Mouse (Mus musculus) cerebellum, adult 11-12 months (tissue): ENCODE measurements around the gene Serpinb2.

ENCODE experiments used
- DNase-seq: peaks from one replicate; pipeline ENCODE4 v3.0.0; 2022

Serpinb2 gene

GRCm38 (mm10) chr1:107511252-107511651 lies at the start of gene Serpinb2:
TSS of gene Serpinb2 (plus strand) at chr1:107511423.
- no peak for DNase-seq

DNA sequence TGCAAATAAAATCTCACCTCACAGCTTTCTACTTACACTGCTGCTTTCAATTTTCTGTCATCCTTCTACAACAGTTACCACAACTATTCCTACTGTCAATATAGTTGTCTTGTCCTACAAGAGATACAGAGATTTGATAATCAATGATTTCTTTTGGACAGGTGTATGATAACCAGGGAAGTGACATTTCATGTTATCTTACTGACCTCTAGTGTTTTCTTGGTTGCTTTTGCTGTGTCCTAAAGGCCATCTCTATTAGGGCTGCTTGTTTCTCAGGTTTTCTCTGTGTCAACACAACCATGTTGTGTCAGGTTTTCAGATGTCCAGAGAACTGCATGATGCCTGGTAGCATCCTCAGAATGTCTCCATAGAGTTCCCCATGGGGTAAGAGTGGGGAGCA lies 31.3 kb upstream of the Serpinb2 start:
- no peak for DNase-seq

DNA sequence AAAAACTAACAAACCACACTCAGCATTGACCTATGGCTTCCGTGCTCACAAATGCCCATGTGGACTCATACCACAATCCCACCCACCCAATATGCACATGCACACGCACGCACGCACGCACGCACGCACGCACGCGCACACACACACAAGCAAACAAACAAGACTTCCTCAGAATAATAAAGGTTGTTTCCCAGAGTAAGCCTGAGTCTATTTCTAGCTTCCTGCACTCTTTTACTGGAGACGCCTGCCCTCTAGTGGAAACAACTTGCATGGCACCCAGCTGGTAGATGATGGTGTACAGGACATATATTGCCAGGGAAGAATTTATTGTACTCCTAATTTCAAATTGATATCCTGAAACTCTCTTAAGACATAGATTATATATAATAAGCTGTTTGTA lies 29.8 kb upstream of the Serpinb2 start:
- DNase-seq, result peak; percentile 18

- no peak for DNase-seq
These were observed 21.6 kb upstream of the Serpinb2 start for GRCm38 (mm10) chr1:107489577-107489976.

DNA sequence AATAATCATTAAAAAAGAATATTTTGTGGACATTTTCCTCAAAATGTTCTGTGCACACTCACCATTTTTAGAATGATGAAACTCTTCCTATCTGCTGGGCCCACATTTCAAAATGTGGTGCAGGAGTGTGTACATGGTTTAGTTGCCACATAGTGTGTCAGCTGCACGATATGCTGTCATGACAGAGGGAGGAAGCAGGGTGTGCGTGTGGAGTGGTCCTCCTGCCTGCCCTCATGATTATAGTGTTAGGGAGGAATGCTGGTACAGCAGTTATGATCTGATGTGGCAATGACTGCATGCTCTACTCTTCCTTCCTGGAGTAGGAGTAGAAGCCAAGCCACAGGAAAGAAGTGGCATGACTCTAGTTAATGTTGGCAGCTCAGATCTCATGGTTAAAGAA lies 14.4 kb upstream of the Serpinb2 start:
- no peak for DNase-seq

GRCm38 (mm10) chr1:107502025-107502424 lies 9.2 kb upstream of the Serpinb2 start:
- DNase-seq, result no peak

DNA sequence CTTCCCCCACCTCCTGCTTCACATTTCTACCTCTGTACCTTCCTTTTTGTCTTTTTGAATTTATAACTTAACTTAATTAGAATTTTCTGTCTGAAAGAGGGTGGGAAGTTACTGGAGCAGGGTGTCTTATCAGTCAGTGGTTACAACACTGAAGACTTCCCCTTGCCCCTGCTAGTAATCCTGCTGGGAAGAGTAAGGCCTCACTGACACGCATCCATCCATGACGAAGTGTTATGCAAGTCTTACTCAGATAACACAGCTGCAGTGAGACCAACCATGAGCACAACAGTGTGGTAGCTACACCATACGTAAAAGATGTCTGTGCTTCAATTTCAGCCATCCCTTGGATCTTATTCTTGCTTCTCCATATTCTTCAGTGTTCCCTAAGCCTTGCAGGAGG lies 7.9 kb upstream of the Serpinb2 start:
- no peak for DNase-seq

GRCm38 (mm10) chr1:107505898-107506562 lies 5.2 kb upstream of the Serpinb2 start:
- no peak for DNase-seq

DNA sequence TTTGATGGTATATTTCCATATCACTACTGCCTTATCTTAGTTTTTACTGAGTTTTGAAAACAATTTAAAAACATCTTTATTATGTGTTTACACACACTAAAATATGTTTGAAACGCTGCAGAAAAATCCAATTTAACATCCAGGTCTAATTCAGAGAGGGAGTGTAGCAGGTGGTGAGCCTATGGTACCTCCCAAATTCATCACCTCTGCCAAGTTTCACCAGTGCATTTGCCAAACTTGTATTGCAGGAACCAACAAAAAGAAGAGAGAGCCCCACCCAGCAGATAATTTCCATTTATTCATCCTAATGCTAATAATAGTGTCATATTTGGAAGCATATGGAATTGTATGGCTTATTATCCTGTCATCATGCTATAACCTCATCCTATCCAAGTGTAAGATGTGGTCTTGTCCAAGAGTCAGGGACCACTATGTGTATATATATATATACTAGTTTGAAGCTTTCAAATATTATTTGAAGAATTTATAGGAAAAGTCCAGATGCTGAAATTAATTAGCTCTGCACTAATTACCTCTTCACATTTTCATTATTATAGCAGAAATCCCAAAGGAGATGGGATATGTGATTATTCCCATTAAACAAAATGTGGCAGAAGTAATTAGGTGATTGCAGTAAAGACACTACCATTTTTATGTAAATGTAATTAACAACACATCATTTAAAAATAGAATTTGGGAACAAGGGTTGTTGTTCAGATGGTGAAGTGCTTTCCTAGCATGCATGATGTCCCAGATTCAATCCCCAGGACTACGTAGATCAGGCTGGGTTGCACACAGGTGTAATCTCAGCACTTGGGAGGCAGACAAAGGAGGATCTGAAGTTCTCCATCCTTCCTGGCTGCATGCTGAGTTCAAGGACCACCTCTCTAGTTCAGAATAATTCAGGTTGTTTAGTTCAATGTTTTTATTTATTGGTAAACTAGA lies 1.2 kb downstream of the Serpinb2 start:
- peak; percentile 25 for DNase-seq

DNA sequence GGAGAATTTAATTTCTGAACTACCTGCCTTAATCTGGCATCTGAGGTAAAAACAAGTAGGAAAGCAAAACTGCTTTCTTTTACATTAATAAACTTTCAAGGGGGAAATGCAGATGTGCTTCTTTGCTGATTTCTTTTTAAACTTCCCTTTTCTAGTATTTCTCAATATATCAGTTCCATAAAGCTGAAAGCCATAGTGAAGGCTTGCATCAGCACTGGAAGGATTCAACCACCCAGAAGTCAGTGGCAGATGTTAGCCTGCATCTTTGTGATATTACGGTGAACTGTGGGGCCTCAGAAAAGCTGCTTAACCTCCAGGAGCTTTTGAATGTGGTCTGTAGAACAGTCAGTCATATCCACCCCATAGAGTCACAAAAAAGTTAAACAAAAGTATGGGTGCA lies 2.3 kb downstream of the Serpinb2 start:
- no peak for DNase-seq

DNA sequence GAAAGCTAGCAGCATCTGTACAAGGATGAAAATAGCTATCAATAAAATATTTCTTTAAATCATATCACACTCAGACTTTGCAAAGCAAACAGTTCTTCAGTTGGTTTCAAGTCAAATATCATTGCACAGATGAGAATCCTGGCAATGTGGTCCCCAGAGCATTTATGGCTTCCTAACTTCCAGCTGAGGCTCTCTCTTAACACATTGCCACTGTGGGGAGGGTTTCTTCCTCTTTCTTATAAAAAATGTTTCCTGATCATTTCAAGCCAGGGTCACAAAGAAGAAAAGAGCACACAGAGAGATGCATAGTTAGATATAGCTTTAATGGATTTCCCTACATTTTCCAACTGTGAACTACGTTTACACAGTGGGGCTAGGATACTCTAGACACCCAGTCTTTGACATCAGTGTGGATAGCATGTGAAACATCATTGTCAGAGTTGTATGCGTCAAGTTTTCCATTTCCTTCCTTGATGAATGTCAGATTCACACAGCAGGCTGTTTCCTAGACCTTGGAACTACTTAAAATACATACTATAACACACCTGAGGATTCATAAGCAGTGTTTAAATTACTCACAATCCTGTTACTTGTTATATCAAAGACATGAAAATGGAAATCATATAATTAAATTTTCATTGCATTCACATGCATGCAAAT lies 4.7 kb downstream of the Serpinb2 start:
- DNase-seq, result no peak

DNA sequence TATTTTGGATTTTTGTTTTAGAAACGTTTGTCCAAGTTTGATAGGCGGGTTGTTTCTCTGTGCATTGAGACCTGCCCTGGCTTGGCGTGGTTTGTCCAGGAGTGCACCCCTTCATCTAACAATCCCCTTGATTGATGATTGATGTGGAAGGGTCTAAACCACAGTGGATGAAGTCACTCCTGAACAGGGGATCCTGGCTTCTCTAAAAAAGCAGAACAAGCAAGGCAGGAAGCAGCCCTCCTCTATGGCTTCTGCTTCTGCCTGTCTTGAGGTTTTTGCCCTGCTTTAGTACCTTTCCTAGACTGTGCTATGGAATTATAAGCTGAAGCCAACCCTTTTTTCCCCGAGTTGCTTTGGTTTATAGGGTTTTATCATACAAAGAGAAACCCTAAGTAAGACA lies 14.4 kb downstream of the Serpinb2 start:
- no peak for DNase-seq

- DNase-seq, result no peak
These were observed 17.3 kb downstream of the Serpinb2 start for GRCm38 (mm10) chr1:107528325-107529078.

DNA sequence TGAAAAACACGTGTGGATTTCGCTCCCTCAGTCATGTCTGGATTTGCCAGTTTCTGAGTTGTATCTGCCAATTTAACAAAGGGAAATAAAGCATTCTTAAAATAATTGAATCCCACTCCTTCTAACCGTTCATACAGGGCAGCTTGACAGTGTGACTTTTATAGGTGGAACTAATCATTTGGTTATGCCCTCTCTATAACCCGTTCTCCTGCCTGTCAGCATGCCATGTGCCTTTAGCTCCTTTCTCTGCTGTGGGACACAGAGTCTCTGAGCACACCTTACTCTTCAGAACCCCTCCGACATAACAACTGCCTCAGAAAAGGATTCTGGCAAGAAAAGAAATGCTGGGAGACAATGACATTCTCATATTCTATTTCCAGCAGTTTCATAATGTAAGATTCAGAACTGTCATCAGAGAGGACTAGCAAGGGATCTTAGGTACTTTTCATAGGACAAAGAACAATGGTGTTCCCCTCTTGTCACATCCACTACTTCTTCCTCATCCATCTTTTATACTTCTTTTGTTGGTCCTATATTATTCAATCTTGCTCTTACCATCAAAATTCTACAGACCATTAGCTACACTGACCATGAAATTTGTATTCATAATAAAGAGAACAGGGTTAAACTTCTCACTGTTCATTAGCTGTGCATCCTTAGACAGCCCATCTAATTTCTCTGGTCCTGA lies 18.3 kb downstream of the Serpinb2 start:
- DNase-seq, result no peak

DNA sequence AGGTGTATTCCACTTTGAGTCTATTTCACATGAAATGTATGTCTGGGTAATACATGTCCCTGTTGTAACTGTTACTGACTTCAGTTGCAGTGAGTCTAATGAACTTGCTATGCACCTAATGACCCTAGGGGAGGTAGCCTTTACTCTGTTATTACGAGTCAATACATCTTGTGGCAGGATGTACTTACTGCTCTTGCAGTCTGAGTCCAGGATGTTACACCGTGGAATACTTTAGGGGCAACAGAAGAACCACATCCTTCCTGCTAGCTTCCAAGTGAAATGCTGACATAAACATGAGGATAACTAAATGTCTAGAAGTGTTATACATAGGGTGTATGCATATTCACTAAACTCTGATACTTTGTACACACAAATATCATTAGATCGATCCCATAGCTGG lies 22.5 kb downstream of the Serpinb2 start:
- no peak for DNase-seq

DNA sequence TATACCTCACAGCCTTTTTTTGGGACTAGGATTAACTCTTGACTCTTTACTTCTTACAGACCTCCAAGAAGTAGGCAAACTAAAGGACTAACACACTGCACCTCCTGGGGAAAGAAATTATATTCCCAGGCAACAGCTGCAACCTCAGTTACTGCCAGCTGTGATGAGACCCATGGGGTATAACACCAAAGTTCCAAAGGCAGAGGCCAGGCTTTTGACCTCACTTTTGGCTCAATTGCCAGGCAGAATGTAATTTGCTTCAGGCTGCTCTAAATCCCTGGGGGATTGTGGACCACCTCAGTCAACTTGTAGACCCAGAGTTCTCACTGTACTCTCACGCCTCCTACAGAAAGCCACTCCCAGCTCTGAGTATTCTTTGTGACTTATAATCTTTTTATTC lies 26.2 kb downstream of the Serpinb2 start:
- DNase-seq, result no peak

- no peak for DNase-seq
These were observed 48.3 kb downstream of the Serpinb2 start for GRCm38 (mm10) chr1:107559494-107559893.

DNA sequence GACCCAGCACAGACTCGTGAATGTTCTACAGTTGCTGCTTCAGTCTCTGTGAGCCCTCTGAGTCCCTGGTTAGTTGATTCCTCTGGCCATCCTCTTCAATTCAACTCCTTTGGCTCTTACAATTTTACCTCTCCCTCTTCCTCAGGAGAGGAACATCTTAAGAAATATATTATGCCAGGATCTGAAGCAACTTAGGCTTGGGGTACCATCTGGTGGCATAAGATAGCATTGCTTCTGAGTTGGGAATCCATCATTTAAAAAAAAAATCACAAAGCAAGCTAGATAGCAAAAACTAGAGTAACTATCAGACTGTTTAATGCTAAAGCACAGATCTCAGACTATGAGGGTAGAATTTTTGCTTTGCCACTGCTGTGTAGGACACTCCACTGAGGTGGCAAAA lies 50.9 kb downstream of the Serpinb2 start:
- no peak for DNase-seq

GRCm38 (mm10) chr1:107565644-107566043 lies 54.4 kb downstream of the Serpinb2 start:
- no peak for DNase-seq

- DNase-seq, result no peak
These were observed 64.9 kb downstream of the Serpinb2 start for GRCm38 (mm10) chr1:107576094-107576493.

GRCm38 (mm10) chr1:107577514-107577913 lies 66.3 kb downstream of the Serpinb2 start:
- DNase-seq, result no peak

- DNase-seq, result no peak
These were observed 70.0 kb downstream of the Serpinb2 start for GRCm38 (mm10) chr1:107581220-107581619.
